Mouse (Mus musculus): ENCODE measurements around the gene Tmem9. TPM values are rescaled to one million over a fixed set of nuclear protein-coding genes. Genes with fewer than 3 reads are reported as not detected.

Tmem9 gene
- total and polyA plus RNA-seq, 2 experiments from 2014 or later = 91.7 to 156 TPM

GRCm38 (mm10) chr1:136008159-136008533 is 196 bp downstream of the Tmem9 start:
- WGBS = 24% methylated on average over 8 of the region's 8 CpGs
- Histone ChIP-seq H3K9ac (no peak overlapping the region), H3K4me2 (ENCODE audit: low read depth) (peak overlapping the region; percentile 56), H3K27ac (ENCODE audit: low read depth, low read length) (no peak overlapping the region), H3K36me3 (ENCODE audit: insufficient read depth) (no peaks in the 10 kb centered on the region), H3K27me3 (ENCODE audit: insufficient read depth, low read length) (peaks cover 6% of the 10 kb centered on the region; the same call in 1 of the 2 replicates), H3K9me3 (ENCODE audit: low read length) (no peaks in the 10 kb centered on the region), H3K4me3 (ENCODE audit: low read depth, low read length) (peak overlapping the region; percentile 23; the same call in 1 of the 2 replicates), H3K4me1 (ENCODE audit: insufficient read depth) (no peaks in the 10 kb centered on the region)
- DNase-seq = no peak
- no peak for TF ChIP-seq CTCF (IDR thresholded peaks at IDR 0.05; ENCODE audit: low read depth)
- ATAC-seq = no peak

DNA sequence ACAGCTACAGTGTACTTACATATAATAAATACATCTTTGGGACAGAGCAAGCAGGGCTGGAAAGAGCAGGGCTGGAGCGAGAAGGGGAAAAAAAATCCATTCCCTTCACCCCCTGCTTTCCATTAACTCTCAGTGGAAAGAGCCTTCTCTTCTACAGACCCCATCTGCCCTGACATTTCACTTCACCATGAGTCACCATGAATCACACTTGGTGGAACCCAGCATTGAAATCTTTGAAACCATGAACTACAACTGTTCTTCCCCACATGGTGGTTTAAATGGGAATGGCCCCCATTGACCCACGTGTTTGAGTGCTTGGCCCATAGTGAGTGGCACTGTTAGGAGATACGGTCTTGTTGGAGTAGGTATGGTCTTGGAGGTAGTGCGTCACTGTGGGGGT is 2.3 kb downstream of the Tmem9 start:
- H3K36me3 ChIP-seq (ENCODE audit: insufficient read depth) = no peaks in the 10 kb centered on the region
- DNase-seq = no peak

GRCm38 (mm10) chr1:136013513-136013912 is 5.6 kb downstream of the Tmem9 start:
- ATAC-seq (no peak), DNase-seq (no peak)
- WGBS = 76% methylated on average over 4 of the region's 4 CpGs
- Histone ChIP-seq H3K27ac (ENCODE audit: low read depth, low read length) (no peak overlapping the region), H3K4me3 (ENCODE audit: low read depth, low read length) (no peak overlapping the region), H3K36me3 (ENCODE audit: insufficient read depth) (no peaks in the 10 kb centered on the region), H3K9me3 (ENCODE audit: low read length) (no peaks in the 10 kb centered on the region), H3K9ac (no peak overlapping the region), H3K27me3 (ENCODE audit: insufficient read depth, low read length) (no peaks in the 10 kb centered on the region; the same call in 1 of the 2 replicates), H3K4me1 (ENCODE audit: insufficient read depth) (no peaks in the 10 kb centered on the region), H3K4me2 (ENCODE audit: low read depth) (no peak overlapping the region)
- TF ChIP-seq CTCF (IDR thresholded peaks at IDR 0.05; ENCODE audit: low read depth) = no peak

More for the DNA sequence above, 2.3 kb downstream of the Tmem9 start:
- no peak for TF ChIP-seq CTCF (IDR thresholded peaks at IDR 0.05; ENCODE audit: low read depth)
- Histone ChIP-seq H3K4me3 (ENCODE audit: low read depth, low read length) (no peak overlapping the region), H3K27ac (ENCODE audit: low read depth, low read length) (no peak overlapping the region), H3K27me3 (ENCODE audit: insufficient read depth, low read length) (peaks cover 6% of the 10 kb centered on the region; the same call in 1 of the 2 replicates), H3K9me3 (ENCODE audit: low read length) (no peaks in the 10 kb centered on the region), H3K4me2 (ENCODE audit: low read depth) (no peak overlapping the region), H3K9ac (no peak overlapping the region), H3K4me1 (ENCODE audit: insufficient read depth) (no peaks in the 10 kb centered on the region)
- ATAC-seq = no peak
- 89% methylated on average over 4 of the region's 4 CpGs for WGBS

- Histone ChIP-seq H3K9ac (no peak overlapping the region), H3K4me1 (ENCODE audit: insufficient read depth) (peaks cover 6% of the 10 kb centered on the region; the same call in 1 of the 2 replicates), H3K27me3 (ENCODE audit: insufficient read depth, low read length) (no peaks in the 10 kb centered on the region), H3K27ac (ENCODE audit: low read depth, low read length) (no peak overlapping the region), H3K4me2 (ENCODE audit: low read depth) (no peak overlapping the region), H3K4me3 (ENCODE audit: low read depth, low read length) (no peak overlapping the region), H3K36me3 (ENCODE audit: insufficient read depth) (no peaks in the 10 kb centered on the region), H3K9me3 (ENCODE audit: low read length) (no peaks in the 10 kb centered on the region)
- 88% methylated on average over 2 of the region's 2 CpGs for WGBS
- ATAC-seq (no peak), DNase-seq (no peak)
- TF ChIP-seq CTCF (IDR thresholded peaks at IDR 0.05; ENCODE audit: low read depth) = no peak
These were observed 7.0 kb downstream of the Tmem9 start for GRCm38 (mm10) chr1:136014796-136015502.

- H3K27ac ChIP-seq (ENCODE audit: low read depth, low read length) = peak overlapping the region; percentile 74; the same call in 1 of the 2 replicates
- no peak for TF ChIP-seq CTCF (IDR thresholded peaks at IDR 0.05; ENCODE audit: low read depth)
- H3K27me3 ChIP-seq (ENCODE audit: insufficient read depth, low read length) = no peaks in the 10 kb centered on the region
- H3K9me3 ChIP-seq (ENCODE audit: low read length) = no peaks in the 10 kb centered on the region
- ATAC-seq = no peak
- peaks cover 13% of the 10 kb centered on the region for H3K36me3 ChIP-seq (ENCODE audit: insufficient read depth)
- DNase-seq = no peak
- peaks cover 6% of the 10 kb centered on the region; the same call in 1 of the 2 replicates for H3K4me1 ChIP-seq (ENCODE audit: insufficient read depth)
- no peak overlapping the region for H3K4me3 ChIP-seq (ENCODE audit: low read depth, low read length)
- H3K4me2 ChIP-seq (ENCODE audit: low read depth) = 0 out of 2 replicates have a peak overlapping the region, but pooled peaks have one; percentile 9
- 72% methylated on average over 2 of the region's 2 CpGs for WGBS
- H3K9ac ChIP-seq = peak overlapping the region; percentile 73; the same call in 1 of the 2 replicates
These were observed 9.4 kb downstream of the Tmem9 start for GRCm38 (mm10) chr1:136017307-136017706.

DNA sequence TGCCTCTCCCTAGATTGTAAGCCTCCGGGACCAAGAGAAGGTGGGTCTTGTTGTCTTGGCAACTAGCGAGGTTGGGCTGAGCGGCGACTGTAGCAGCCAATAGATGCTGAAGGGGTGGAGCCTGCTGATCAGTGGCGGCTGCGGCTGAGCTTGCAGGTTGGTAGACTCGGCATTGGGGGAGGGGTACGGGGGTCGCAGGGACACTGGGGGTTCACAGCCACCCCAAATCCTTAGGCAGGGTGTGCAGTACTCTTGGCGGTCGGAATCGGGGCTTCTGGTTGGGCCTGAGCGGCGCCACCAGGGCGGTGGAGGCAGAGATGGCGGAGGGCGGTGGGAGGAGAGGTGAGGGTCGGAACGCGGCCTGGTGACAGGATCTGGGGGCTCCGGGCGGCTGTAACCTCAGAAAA is 10.0 kb downstream of the Tmem9 start:
- peaks cover 6% of the 10 kb centered on the region; the same call in 1 of the 2 replicates for H3K4me1 ChIP-seq (ENCODE audit: insufficient read depth)
- no peaks in the 10 kb centered on the region for H3K9me3 ChIP-seq (ENCODE audit: low read length)
- H3K36me3 ChIP-seq (ENCODE audit: insufficient read depth) = peaks cover 19% of the 10 kb centered on the region
- H3K9ac ChIP-seq = peak overlapping the region; percentile 73
- peak overlapping the region; percentile 77 for H3K4me3 ChIP-seq (ENCODE audit: low read depth, low read length)
- peak overlapping the region; percentile 74 for H3K27ac ChIP-seq (ENCODE audit: low read depth, low read length)
- no peak; the same call in 1 of the 2 replicates for TF ChIP-seq CTCF (IDR thresholded peaks at IDR 0.05; ENCODE audit: low read depth)
- WGBS = 3% methylated on average over 22 of the region's 22 CpGs
- DNase-seq = peak; percentile 97
- H3K4me2 ChIP-seq (ENCODE audit: low read depth) = peak overlapping the region; percentile 94
- ATAC-seq = peak; percentile 100
- H3K27me3 ChIP-seq (ENCODE audit: insufficient read depth, low read length) = no peaks in the 10 kb centered on the region
